Mouse (Mus musculus) embryo, embryonic 10.5 days (tissue): ENCODE data around the gene Ripk3.

ENCODE experiments used
- DNase-seq: peaks from one replicate; pipeline ENCODE4 v3.0.0-alpha.2; 2015; ENCODE audit warnings: low spot score

The Ripk3 gene

DNA sequence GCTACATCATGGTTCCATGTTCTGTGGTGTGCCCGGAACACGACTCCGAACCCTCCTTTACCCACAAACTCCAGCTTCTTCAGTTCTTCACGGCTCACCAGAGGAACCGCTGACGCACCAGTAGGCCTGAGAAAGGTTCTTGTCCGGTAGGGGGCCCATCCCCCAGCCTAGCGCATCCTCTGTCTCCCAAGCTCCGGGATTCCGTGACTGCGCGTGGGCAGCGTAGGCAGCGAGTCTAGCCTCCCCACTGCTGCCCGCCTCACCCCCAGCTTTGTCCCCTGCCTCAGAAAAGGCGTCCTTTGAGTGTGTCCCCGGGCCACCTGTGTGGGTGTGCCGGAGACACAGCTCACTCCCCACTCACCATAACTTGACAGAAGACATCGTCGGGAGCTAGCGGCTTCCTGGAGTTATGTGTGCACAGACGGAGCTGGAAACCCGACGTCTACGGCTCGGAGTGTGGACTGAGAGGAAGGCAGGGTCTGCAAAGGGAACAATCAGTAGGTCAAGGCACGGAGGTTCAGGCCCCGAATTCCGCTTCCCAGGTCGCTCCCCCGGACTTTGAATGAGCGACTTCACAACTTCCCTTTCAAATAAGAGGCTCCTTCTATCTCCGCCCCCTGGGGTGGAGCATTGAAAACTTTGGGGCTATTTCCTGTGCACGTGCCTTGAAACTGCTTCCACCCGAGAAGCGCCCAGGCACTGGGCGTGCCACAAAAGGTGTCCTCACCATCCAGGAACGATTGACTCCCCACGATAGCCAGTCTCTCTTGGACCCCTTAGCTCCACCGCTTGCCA is at the start of gene Ripk3:
Gene Ripk3, minus strand, starts transcription at position 610 of the 795 bp plus-strand sequence.
- DNase-seq, result peak; percentile 43

DNA sequence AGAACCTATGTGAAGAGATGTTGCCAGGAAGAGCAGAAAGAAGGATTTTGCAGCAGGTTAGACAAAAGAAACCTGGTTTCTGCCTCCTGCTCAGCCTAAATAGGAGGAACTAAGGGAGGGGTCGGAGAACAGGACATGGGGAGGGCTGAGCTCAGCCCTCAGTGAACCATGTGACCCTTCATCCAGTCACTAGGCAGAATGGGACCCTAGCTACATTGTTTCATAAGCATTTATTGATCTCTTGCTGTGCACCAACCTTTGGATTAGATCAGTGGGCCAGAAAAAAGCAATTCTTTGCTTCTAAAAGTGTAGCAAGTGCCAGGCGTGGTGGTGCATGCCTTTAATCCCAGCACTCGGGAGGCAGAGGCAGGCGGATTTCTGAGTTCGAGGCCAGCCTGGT is 49.6 kb upstream of the Ripk3 start:
- DNase-seq, result no peak

DNA sequence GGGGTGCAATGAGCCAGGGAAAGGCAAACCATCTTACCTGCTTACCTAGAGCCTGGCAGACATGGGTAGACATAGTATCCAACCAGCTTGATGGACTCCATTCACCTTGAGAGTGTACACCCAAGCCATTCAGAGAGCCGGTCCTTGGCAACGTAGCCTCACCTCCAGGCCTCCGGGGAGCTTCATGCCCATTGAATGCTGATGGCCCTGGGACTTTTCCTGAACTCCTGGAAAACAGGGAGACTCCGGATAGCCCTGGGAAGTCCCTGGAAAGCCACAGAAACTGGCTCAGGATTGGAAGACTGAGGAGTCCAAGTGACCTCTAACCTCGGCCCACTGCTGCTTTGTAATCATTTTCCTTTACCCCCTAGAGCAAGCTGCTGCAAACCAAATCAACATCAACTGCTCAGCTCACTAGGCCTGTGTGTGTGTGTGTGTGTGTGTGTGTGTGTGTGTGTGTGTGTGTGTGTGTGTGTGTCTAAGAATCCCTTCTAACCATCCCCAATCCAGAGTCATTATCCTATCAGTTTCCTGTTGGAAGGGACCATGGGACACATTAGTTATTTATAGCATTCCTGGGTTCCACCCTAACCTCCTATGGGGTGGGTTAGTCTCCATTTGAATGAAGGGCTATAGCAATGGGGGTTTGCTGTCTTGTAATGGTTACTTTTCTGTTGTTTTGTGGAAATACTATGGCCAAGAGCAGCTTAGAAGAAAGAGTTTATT is 46.3 kb upstream of the Ripk3 start:
- no peak for DNase-seq

DNA sequence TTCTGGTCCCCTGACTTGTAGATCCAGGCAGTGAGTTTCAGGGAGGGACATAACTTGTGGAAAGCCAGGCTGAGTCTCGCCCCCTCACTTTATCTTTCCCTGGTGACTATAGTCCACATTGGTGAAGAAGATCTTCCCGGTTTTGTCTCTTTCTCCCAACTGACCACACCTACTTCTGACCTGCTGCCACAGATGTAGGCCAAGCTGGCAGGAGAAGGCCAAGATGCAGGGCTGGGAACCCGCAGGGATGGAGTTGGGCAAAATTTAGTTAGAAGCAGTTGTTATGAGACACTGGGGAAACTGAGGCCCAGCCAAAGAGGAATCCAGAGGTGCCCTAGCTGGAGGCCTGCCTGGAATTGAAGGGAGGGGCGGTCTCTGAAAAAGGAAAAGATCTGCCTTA is 44.5 kb upstream of the Ripk3 start:
- DNase-seq, result no peak

DNA sequence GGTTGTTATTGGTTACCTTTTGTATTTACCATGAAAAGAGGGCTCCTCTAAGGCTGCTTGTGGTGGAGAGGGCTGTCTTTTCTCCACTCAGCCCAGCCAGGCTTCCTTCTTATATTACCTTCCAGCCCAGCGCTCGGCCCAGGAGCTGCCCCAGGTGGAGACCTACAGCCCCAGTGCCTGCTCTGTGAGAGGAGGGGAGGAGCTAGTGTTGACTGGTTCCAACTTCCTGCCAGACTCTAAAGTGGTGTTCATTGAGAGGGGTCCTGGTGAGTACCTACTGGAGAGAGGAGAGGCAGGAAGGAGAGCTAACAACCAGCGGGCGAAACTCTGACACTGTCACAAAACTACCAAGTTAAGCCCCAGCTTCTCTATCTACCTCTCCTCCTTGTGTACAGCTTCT is 41.7 kb upstream of the Ripk3 start:
- DNase-seq, result no peak

DNA sequence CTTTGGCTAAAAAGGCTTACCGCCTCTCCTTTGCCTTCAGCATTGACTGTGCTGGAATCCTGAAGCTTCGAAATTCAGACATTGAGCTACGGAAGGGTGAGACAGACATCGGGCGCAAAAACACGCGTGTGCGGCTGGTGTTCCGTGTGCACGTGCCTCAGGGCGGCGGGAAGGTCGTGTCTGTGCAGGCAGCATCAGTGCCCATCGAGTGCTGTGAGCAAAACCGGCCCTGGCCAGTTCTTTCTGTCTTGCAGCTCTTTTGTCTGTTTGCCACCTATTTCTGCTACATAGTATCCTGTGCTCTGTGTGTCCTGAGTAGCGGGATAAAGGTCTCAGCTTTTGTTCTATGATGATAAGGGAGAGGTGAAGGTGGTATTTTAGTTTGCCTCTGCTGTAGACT is 41.2 kb upstream of the Ripk3 start:
- DNase-seq, result no peak

DNA sequence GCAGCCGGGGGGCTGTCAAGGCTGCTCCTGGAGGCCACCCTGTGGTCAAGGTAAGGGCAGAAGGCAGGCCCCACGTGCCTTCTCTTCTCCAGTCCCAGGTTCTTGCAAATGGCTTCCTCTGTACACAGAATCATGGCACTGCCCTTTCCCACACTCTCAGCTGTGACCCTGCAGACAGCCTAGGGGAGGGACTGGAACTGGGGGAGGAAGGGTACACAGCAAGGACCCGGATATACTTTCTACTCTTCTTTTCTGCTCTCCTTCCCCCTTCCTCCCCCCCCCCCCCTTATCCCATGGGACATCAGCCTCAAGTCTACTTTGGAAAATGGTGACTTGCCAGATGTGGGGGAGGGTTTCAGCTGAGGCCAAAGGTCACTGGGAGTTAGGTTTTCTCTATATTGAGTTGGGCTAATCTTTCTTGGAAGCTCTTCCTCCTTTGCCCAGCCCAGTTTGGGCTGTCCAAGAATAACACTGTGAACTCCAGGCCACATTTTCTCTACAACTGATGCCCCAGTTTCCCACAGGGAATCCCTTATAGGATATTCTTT is 40.1 kb upstream of the Ripk3 start:
- peak; percentile 44 for DNase-seq

DNA sequence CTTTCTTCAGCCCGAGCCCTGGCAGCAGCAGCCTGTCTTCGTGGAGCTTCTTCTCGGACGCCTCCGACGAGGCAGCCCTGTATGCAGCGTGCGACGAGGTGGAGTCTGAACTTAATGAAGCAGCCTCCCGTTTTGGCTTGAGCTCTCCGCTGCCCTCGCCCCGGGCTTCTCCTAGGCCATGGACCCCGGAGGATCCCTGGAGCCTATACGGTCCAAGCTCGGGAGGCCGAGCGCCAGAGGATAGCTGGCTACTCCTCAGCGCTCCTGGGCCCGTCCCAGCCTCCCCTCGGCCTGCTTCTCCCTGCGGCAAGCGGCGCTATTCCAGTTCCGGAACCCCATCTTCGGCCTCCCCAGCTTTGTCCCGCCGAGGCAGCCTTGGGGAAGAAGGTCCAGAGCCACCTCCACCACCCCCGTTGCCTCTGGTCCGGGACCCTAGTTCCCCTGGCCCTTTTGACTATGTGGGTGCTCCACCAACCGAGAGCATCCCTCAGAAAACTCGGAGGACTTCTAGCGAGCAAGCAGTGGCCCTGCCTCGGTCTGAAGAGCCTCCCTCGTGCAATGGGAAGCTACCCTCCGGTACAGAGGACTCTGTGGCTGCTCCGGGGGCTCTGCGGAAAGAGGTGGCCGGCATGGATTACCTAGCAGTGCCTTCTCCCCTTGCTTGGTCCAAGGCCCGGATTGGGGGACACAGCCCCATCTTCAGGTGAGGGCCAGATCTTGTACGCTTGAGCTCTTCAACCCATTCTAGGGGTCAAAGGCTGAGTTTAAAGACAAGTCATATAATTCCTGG is 38.1 kb upstream of the Ripk3 start:
- peak; percentile 49 for DNase-seq

DNA sequence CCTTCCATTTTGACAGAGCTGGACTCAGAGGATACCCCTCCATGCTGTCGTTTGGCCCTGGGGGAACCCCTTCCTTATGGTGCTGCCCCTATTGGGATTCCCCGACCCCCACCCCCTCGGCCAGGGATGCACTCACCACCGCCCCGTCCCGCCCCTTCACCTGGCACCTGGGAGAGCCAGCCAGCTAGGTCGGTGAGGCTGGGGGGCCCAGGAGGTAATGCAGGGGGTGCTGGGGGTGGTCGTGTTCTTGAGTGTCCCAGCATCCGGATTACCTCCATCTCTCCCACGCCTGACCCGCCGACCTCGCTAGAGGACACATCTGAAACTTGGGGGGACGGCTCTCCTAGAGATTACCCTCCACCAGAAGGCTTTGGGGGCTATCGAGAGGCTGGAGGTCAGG is 37.5 kb upstream of the Ripk3 start:
- no peak for DNase-seq

DNA sequence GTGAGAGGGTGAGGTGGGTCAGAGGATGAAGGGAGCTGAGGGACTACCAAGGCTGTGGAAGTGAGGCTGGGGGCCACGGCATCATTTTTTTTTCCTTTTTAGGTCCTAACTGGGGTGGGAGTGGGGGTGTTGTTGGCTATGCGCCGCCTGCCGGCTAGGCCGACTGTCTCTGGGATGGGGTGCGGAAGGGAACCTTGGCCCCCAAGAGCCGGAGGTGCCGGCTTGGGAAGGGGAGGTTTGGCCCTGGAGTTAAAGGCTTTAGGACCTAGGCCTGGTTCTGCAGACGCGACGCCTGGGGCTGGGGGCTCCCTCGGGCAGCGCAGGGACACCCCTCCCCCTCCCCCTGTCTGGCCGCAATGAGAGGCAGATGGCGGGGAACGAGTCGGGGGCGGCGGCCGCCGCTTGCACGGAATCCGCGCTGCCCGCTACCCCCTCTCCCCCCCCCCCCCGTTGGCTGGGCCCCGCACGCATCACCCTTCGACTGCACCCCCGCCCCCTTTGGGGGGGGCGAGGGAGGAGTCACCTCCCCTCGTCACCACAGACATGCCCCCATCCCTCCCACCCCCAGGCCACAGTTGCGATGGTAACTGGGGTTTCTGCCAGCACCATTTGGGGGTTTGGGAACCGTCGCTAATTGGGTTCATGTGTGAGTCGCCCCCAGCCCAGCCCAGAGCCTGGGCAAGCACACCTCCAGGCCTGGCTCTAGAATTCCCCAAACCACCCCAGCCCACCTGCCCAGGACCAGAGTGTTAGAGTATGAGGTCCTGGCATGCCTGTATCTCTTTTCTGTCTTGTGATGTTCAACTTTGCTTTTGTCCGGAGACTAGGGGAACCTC is 36.8 kb upstream of the Ripk3 start:
- DNase-seq, result peak; percentile 76

DNA sequence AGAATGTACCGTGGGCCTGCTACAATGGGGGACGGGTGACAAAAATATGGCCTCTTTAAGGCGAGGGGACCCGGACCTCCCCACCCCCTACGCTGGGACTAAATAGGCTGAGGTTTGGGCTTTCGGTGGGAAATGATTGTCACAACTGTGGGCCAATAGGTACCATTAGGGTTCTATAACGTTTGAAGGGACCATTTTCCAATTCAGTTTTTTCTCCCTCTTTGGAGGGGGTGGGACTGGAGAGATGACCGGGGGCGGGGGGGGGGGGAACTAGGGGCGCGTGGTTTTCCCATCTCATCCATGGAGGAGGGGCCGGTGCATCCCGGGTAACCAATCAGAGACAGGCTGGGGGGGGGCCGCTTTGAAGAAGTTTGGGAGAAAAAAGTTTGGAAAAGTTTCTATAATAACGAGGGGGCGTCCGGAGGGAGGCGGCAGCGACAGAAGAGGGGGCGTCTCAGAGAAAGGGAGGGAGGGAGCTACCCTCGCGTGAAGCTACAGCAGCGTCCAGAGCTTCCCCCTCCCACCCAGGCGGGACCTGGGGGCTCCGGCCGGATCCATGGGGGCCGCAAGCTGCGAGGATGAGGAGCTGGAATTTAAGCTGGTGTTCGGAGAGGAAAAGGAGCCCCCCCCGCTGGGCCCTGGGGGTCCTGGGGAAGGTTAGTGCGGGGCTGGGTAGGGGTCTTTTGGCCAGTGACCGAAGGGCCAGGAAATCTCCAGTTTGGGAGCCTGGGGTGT is 36.0 kb upstream of the Ripk3 start:
- peak; percentile 79 for DNase-seq

DNA sequence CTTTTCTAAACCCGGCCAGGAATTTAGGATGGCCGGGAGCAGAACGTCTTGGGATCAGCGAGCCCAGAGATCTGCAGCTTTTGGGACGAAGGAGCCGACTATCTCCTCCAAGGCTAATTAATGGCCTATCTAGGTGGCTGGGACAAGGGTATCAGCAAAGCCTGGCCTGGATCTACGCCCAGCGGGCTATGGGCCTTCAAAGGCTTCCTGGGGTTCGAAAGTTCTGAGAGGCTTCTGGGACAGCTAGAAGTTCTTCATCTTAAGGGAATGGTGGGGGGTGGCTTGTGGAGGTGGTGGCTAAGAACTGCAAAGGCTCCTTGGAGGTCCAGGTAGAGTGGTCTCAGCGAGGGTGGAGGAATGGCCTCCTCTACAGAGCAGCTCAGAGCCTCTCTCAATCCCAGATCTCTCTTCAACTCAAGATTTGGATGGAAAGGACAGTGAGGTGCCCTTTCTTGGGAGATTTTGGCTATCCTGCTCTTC is 35.4 kb upstream of the Ripk3 start:
- peak; percentile 79 for DNase-seq

DNA sequence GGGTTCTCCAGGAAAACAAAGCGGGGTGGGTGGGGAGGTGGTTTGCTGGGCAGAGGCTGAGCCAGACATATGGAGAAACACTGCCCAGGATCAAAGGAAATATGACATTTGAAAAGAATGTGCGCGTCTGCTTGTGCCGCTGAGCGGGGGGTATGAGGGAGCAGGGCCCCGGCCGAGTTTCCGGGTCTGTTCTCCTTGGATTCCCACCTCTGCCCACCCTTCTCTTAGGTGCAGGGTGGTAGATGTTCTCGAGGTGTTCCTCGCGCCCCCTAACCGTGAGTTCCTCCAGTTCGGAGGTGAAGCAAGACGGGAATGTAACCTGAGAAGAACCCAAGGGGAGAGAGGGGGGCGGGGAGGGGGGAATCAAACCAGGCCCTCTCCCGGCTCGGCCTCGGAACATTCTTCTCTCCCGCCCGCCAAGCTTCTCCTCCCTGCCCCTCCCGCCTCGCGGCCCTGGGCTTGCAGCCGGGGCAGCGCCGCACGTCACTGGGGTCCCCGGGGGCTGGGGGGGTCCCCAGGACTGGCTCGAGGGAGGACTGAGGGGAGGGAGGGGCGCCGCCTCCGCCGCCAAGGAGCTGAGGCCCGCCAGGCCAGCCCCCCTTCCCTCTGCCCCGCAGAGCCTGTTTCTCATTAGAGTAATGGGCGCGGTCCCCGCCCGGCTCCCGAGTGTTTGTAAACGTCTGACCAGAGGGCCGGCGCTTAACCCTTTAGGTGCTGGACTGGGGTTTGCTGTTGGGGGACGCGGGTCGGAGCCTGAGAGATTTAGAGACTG is 34.5 kb upstream of the Ripk3 start, which contains the start of gene Nfatc4:
Gene Nfatc4, plus strand, starts transcription at position 154 of the 772 bp plus-strand sequence.
- DNase-seq, result peak; percentile 97

DNA sequence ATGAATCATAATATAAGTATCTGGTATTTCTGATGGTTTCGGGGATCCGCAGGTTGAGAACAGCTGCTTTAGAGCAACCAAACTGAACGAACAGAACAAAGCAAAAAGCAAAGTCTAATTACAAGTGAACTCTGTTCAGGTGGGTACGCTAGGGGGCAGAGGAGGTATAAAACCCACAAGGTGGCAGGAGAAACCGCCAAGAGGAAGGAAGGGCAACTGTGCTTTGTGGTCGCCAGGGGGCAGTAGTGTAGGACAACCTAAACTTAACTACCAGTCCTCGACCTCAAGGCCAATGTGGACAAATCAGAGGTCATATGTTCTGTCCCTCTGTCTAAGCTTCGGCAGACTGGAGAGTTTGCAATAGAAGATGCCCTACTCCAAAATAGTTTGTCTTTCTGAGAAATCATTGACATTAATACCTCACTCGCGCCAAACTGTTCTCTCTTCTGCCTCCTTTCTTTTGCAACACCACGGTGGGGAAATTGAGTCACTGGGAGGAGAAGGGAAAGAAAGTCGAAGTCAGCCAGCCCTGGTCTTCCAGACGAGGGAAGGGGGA is 33.8 kb upstream of the Ripk3 start:
- peak; percentile 96 for DNase-seq

DNA sequence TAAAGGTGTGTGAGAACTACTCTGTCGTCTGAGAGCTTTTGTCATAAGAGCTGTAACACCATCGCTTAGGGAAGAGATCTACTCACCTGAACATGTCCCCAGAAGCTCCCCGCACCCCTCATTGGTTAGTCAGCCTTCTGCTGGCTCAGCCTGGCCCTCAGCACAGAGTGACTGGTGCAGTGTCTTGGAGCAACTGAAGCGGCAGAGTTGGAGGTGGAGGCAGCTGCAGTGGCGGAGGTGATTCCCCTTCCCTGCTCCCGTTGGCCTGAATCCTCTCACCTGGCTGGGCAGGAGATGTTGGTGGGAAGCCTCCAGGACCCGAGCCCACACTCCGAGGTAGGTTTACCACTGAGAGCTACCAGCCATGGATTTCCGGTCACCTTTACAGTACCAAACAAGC is 31.9 kb upstream of the Ripk3 start:
- no peak for DNase-seq

DNA sequence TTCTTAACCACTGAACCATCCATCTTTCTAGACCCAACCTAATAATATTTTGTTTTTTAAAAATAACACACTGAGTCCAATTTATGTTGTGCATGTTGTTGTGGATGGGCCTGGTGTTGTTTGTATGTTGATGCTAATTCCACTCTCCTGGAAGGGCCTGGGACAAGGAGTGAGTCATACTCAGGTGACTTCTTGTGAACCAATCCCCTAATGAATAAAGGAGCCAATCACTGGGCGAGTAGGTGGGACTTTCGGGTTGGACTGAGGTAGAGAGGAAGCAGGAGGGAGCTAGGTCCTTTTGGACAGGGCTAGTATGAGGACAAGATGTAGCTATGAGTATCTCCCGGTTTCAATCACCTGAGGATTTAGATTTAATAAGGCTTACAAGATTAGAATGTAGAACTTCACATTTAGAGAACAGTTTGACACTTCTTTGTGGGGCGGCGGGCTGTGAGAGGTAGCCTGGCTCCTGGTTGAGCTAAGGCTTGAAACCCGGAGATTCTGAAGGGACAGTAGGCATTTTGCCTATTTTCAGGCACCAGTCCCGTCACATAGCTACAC is 31.3 kb upstream of the Ripk3 start:
- no peak for DNase-seq

DNA sequence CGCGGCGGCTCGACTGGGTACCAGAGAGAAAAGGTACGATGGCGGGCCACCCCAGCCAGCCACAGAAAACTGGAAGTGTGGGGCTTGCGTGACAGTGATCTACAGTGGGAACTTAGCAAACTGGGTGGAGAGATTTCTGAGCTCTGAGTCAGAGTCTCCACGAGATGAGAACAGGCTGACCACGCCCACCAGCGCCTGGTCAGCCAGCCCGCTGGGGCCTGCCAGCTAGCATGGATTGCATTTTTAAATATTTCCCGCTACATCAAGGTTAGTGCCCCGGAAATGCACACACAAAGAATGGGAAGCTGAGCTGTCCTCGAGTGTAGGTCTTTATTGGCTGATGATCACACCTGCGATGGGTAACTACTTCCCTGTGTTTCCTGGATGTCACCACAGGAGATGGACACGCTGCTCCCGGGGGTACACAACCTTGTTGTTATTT is 26.7 kb upstream of the Ripk3 start:
- peak; percentile 69 for DNase-seq

DNA sequence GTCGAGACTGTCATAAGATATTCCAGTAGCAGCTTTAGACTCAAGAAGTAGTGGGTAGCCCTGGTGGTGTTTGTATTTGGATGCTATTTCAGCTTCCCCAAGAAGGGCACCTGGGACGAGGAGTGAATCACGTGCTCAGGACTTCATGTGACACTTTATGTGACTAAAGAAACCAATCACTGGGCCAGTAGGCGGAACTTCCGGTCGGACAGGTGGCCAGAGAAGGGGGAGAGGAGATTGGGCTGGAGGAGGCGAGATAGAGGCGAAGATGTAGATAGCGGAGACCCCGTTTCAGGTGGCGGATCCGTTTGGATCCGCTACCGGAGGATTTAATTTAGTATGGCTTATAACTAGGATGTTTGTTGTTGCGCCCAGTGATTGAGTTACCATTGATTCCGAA is 26.2 kb upstream of the Ripk3 start:
- peak; percentile 90 for DNase-seq
